Mouse (Mus musculus) CD4-positive, CD25-positive, alpha-beta regulatory T cell, adult 2 months (primary cell): ENCODE measurements around the gene Prrt1.

Experiments used
- DNase-seq: peaks from one replicate; pipeline ENCODE4 v3.0.0-alpha.2; 2012; ENCODE audit warnings: low read depth, low spot score

The Prrt1 gene

DNA sequence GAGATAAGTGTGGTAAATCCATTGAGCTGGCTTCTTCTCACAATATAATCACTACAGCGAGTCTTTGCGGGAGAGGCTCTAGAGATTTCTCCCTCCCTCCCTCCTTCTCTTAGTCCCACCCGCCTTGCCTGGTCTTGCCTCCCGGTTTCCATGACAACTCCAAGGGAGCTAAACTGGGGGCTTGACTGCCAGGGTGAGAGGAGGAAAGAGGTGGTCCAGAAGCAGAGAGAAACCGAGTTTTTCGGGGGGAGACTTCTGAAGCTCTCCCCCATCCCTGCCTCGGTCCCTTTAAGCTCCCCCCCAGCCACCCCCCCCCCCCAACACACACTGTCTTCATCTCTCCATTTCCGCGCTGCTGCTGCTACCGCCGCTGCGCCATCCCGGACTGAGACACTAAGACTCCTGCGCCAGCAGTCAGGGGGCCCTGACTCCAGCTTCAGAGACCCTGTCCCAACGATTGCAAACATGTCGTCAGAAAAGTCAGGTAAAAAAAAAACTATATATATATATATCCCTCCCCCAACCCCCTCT is at the start of gene Prrt1:
Gene Prrt1 (plus strand): TSS at position 313 of the 531 bp plus-strand sequence.
- peak; percentile 51 for DNase-seq

GRCm38 (mm10) chr17:34582528-34582927 is 46.8 kb upstream of the Prrt1 start:
- no peak for DNase-seq

- DNase-seq: no peak
Measured at GRCm38 (mm10) chr17:34583397-34583796, 45.9 kb upstream of the Prrt1 start.

- no peak for DNase-seq
Measured at GRCm38 (mm10) chr17:34583819-34584218, 45.5 kb upstream of the Prrt1 start.

GRCm38 (mm10) chr17:34585121-34585520 is 44.2 kb upstream of the Prrt1 start:
- DNase-seq: no peak

DNA sequence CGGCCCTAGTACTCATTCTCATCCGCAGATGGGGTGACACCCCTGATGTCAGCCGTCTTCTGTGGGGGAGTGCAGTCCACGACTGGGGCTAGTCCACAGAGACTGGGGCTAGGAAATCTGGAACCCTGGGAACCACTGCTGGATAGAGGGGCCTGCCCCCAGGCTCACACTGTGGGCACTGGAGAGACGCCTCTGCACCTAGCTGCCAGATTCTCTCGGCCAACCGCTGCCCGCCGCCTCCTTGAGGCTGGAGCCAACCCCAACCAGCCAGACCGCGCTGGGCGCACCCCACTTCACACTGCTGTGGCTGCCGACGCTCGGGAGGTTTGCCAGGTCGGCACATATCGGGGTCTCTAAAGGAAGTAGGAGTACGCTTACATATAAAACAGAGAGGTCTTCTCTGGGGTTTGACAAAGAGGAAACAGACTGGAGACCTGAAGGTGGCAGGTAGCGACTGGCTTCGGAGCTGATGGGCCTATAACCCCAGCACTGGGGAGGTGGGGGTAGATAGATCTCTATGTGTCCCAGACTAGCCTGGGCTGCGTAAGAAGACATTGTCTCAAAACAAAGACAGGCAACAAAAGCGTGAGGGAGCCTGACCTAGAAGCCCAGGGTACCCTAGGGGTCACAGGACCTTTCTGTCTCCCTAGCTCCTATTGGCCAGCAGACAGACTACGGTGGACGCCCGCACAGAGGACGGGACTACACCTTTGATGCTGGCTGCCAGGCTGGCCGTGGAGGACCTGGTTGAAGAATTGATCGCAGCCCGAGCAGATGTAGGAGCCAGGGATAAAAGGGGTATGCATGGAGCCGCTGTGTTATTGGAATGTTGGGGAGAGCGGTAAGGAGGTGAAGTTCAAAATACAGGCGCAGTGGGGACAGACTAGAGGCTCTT is 43.2 kb upstream of the Prrt1 start:
- DNase-seq: peak; percentile 21

DNA sequence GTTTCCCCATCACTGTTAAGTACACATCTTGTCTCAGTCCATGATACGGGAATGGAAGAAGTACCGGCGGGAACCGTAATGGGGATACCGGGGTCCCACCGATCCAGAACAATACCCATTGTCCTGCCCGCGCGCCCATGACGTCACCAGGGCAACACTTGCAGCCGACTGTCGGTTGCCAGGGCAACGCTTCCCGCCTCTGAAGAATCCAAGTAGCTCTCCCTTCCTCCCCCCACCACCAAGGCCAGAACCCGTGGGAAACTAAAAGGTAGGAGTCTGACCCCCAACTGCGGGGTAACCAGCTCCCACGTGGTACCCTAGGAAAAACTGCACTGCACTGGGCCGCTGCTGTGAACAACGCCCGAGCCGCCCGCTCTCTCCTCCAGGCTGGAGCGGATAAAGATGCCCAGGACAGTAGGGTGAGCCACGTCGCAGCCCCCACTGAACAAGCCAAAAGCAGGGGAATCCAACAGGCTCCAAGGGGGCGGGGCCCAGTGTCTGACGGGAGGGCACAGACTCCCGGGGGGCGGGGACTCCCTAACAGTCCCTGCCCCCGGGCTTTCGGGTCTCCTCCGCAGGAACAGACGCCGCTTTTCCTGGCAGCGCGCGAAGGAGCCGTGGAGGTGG is 42.4 kb upstream of the Prrt1 start:
- peak; percentile 89 for DNase-seq

DNA sequence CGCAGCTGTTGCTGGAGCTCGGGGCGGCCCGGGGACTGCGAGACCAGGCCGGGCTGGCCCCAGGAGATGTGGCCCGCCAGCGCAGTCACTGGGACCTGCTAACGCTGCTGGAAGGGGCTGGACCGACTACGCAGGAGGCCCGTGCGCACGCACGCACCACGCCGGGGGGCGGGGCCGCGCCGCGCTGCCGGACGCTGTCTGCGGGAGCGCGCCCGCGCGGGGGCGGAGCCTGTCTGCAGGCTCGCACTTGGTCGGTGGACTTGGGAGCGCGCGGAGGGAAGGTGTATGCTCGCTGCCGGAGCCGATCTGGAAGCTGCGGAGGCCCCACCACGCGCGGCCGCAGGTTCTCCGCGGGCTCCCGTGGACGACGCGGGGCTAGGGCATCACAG is 41.9 kb upstream of the Prrt1 start:
- peak; percentile 98 for DNase-seq

GRCm38 (mm10) chr17:34587814-34588213 is 41.5 kb upstream of the Prrt1 start:
- no peak for DNase-seq

- DNase-seq: peak; percentile 40
Measured at GRCm38 (mm10) chr17:34588767-34589166, 40.6 kb upstream of the Prrt1 start.

GRCm38 (mm10) chr17:34589206-34589605 is 40.1 kb upstream of the Prrt1 start:
- no peak for DNase-seq

GRCm38 (mm10) chr17:34589681-34590101 is 39.6 kb upstream of the Prrt1 start, which contains the start of gene Gpsm3:
Gene Gpsm3, plus strand, starts transcription at chr17:34589806.
- peak; percentile 75 for DNase-seq

DNA sequence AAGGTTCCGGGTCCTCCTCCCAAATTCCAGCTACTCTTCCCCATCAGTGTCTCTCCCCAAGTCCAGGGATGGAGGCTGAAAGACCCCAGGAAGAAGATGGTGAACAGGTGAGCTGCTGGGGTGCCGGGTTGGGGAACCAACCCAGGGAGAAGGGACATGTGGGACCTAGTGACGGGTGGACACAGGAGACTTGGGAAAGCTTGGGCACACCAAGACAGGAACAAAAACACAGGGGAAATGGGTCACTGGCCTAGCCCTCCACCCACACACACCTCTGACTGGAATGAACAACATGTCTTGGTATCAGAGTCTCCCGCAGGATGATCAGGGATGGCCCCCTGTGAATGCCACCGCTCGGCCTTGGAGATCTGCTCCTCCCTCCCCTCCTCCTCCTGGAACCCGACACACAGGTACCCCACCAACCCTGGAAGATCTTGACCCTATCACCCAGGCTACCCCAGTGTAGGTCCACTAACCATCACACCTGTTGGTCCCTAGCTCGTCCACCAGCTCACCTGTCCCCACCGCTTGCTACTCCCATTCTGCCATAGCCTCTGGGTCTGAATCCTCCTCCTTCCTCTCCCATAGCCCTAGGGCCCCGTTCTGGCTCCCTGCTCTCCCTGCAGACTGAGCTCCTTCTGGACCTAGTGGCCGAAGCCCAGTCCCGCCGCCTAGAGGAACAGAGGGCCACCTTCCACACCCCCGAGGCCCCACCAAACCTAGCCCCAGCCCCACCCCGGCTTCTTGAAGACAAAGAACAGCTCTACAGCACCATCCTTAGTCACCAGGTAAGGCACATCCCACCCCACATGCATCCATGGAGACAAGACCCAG is 39.0 kb upstream of the Prrt1 start:
- DNase-seq: no peak

DNA sequence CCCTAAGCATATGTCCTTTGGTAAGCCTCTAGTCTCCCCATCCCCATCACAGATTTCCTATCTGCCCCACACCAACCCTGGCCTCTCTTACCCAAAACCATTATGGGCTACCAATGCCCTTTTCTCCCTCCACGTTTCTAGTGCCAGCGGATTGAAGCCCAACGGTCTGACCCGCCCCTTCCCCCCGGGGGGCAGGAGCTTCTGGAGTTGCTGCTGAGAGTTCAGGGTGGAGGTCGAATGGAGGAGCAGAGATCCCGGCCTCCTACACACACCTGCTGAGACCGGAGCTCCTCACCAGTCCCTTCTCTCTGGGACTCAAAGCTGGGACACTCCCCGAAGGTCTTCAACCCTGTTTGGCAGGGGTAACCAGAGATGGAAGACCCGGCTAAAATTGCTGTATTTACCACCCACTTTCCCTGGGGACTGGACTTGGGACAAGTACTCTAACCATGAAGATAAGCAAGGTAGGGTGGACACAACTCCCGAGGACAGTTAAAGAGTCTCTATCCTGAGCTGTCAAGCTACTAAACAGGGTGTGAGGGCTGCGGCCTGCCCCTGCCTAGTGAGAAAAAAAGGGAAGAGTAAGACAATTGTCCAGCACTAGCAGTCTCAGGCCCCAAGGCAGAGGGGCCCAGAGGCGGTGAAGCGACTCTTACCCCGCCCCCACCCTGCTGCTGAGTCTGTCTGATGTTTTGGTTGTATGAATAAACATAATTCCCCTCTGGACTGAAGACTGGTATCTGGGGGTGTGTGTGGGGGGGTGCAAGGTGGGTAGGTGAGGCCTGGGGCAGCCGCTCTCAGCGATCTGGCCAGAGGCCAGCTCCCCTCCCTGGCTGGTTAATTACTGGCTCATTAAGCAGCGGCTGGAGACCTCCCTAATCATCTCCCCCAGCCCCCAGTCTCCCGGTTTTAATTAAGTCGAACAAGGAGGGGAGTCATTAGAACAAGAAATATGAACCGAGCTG is 38.0 kb upstream of the Prrt1 start, which contains the start of gene Pbx2:
Gene Pbx2 (plus strand): TSS at position 238 of the 965 bp plus-strand sequence.
- DNase-seq: peak; percentile 36

DNA sequence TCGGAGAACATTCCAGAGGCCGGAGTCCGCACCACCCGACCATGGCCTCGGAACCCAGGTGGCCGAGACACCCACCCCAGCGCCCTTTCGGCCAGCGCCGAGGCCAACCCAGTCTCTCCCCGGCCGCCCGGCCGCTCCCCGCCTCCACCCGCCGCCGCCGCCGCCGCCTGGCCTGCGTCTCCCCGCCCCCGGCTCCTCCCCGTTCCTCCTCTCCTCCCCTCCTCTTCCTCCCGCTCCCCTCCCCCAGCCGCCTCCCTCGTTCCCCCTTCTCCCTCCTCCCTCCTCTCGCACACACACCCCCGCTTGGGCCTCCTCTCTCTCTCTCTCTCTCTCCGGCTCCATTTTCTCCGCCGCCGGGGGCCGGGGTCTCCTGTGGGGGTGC is 37.3 kb upstream of the Prrt1 start:
- DNase-seq: peak; percentile 93

- peak; percentile 26 for DNase-seq
Measured at GRCm38 (mm10) chr17:34592581-34593549, 36.5 kb upstream of the Prrt1 start.

GRCm38 (mm10) chr17:34593752-34594525 is 35.4 kb upstream of the Prrt1 start:
- DNase-seq: no peak

DNA sequence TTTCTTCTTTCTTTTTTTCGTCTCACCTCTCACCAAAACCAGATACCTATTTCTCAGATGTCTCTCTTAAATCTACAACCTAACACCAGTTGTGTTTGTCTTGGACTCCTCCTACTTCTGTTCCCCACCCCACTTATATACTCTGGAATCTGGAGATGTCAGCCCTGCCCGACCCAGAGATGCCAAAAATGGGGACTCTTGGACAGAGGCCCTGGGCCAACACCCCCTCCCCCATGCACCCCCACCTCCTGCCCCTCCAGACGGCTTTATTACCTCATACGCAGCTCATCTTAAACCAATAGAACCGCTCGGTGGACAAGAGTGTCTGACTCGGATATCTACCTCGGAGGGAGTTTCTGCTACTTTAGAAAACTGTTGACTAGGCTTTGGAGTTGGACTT is 33.2 kb upstream of the Prrt1 start:
- no peak for DNase-seq
